Mouse (Mus musculus) lung, embryonic 15.5 days (tissue): Measurements from ENCODE around the gene Rap2c. TPM values are rescaled to one million over a fixed set of nuclear protein-coding genes. Genes with fewer than 3 reads are reported as not detected.

ENCODE experiments used
- ATAC-seq: fragments of 200-750 bp; cut with Nextera tagmentation; 2 replicates; pipeline ENCODE4 v1.8.0; 2017; ENCODE audit warnings: moderate number of reproducible peaks, borderline replicate concordance; ENCODE audit not compliant: low FRiP score, low TSS enrichment; ENCODE audit errors: extremely low read depth
- H3K27ac ChIP-seq: fragments of 300-500 bp; sonication (generic); 2 replicates; pipeline ENCODE4 v1.5.1; 2015; ENCODE audit warnings: moderate library complexity, mild to moderate bottlenecking, inconsistent platforms
- H3K27me3 ChIP-seq: fragments of 300-500 bp; sonication (generic); 2 replicates; pipeline ENCODE4 v1.6.1; 2015; ENCODE audit warnings: inconsistent platforms
- H3K36me3 ChIP-seq: fragments of 300-500 bp; sonication (generic); 2 replicates; pipeline ENCODE4 v1.6.1; 2015; ENCODE audit warnings: inconsistent platforms
- H3K4me1 ChIP-seq: fragments of 300-500 bp; sonication (generic); 2 replicates; pipeline ENCODE4 v1.6.1; 2015; ENCODE audit warnings: inconsistent platforms
- H3K4me2 ChIP-seq: fragments of 300-500 bp; sonication (generic); 2 replicates; pipeline ENCODE4 v1.6.1; 2015; ENCODE audit warnings: inconsistent platforms, mild to moderate bottlenecking, moderate library complexity
- H3K4me3 ChIP-seq: fragments of 300-500 bp; sonication (generic); 2 replicates; pipeline ENCODE4 v1.5.1; 2015; ENCODE audit warnings: mild to moderate bottlenecking, inconsistent platforms
- H3K9ac ChIP-seq: fragments of 300-500 bp; sonication (generic); 2 replicates; pipeline ENCODE4 v1.6.1; 2015; ENCODE audit warnings: inconsistent platforms
- H3K9me3 ChIP-seq: fragments of 300-500 bp; sonication (generic); 2 replicates; pipeline ENCODE4 v1.6.1; 2016; ENCODE audit warnings: inconsistent platforms
- WGBS: fragments of 180-500 bp; shearing (Covaris S2); methylation state at CpG from one replicate; pipeline ENCODE4 v1.1.7; 2015; 5-methylcytosine and 5-hydroxymethylcytosine counted together
- polyA plus RNA-seq: library from polyadenylated mRNA; unstranded; fragments of >200 nt; fragmentation: Nextera tagmentation; extraction: Ambion mirVana; gene quantifications from 2 replicates; pipeline ENCODE4 v1.2.1, GENCODE M21; 2015

Rap2c gene
- 21.0 and 21.4 TPM in 2 replicates for polyA plus RNA-seq

- no peaks in the 10 kb centered on the region for H3K4me1 ChIP-seq
- 21% methylated on average over 12 of the region's 92 CpGs for WGBS
- ATAC-seq: peak; percentile 93
These were observed at the start of gene Rap2c for GRCm38 (mm10) chrX:51017851-51018785. TSS of gene Rap2c (minus strand) at chrX:51018018.

GRCm38 (mm10) chrX:51066539-51067286 is 48.9 kb upstream of the Rap2c start:
- H3K4me1 ChIP-seq: no peaks in the 10 kb centered on the region
- H3K4me2 ChIP-seq: no peak overlapping the region
- no peak overlapping the region for H3K4me3 ChIP-seq
- WGBS: 64% methylated on average over 11 of the region's 11 CpGs
- H3K9ac ChIP-seq: no peak overlapping the region
- no peaks in the 10 kb centered on the region for H3K9me3 ChIP-seq
- no peaks in the 10 kb centered on the region for H3K36me3 ChIP-seq
- no peak overlapping the region for H3K27ac ChIP-seq
- no peaks in the 10 kb centered on the region for H3K27me3 ChIP-seq
- ATAC-seq: peak; percentile 77

More at GRCm38 (mm10) chrX:51017851-51018785, at the start of gene Rap2c:
- peak within 1 kb of the TSS; percentile 61 for H3K9ac ChIP-seq
- H3K4me2 ChIP-seq: peak within 1 kb of the TSS; percentile 60
- H3K27me3 ChIP-seq: no peaks in the 10 kb centered on the region
- peak within 1 kb of the TSS; percentile 96 for H3K27ac ChIP-seq
- no peaks in the 10 kb centered on the region for H3K9me3 ChIP-seq
- H3K4me3 ChIP-seq: peak within 1 kb of the TSS; percentile 58
- no peaks in the 10 kb centered on the region; the same call in 1 of the 2 replicates for H3K36me3 ChIP-seq

- no peak for ATAC-seq
- Histone ChIP-seq H3K4me1 (no peaks in the 10 kb centered on the region), H3K4me2 (no peak overlapping the region), H3K36me3 (no peaks in the 10 kb centered on the region), H3K27ac (no peak overlapping the region), H3K4me3 (no peak overlapping the region), H3K27me3 (no peaks in the 10 kb centered on the region), H3K9me3 (no peaks in the 10 kb centered on the region), H3K9ac (no peak overlapping the region)
- WGBS: 22% methylated on average over 6 of the region's 6 CpGs
These were observed 48.0 kb upstream of the Rap2c start for GRCm38 (mm10) chrX:51065773-51066172.

GRCm38 (mm10) chrX:51065158-51065664 is 47.4 kb upstream of the Rap2c start:
- Histone ChIP-seq H3K27me3 (no peaks in the 10 kb centered on the region), H3K36me3 (no peaks in the 10 kb centered on the region), H3K9me3 (no peaks in the 10 kb centered on the region), H3K27ac (no peak overlapping the region), H3K9ac (no peak overlapping the region), H3K4me1 (no peaks in the 10 kb centered on the region), H3K4me2 (no peak overlapping the region), H3K4me3 (no peak overlapping the region)
- 51% methylated on average over 6 of the region's 6 CpGs for WGBS
- ATAC-seq: no peak

GRCm38 (mm10) chrX:51060220-51060619 is 42.4 kb upstream of the Rap2c start:
- Histone ChIP-seq H3K27me3 (no peaks in the 10 kb centered on the region), H3K4me3 (no peak overlapping the region), H3K36me3 (no peaks in the 10 kb centered on the region), H3K4me1 (no peaks in the 10 kb centered on the region), H3K9ac (no peak overlapping the region), H3K9me3 (no peaks in the 10 kb centered on the region), H3K4me2 (no peak overlapping the region), H3K27ac (no peak overlapping the region)
- ATAC-seq: no peak
- WGBS: 61% methylated on average over 4 of the region's 4 CpGs

DNA sequence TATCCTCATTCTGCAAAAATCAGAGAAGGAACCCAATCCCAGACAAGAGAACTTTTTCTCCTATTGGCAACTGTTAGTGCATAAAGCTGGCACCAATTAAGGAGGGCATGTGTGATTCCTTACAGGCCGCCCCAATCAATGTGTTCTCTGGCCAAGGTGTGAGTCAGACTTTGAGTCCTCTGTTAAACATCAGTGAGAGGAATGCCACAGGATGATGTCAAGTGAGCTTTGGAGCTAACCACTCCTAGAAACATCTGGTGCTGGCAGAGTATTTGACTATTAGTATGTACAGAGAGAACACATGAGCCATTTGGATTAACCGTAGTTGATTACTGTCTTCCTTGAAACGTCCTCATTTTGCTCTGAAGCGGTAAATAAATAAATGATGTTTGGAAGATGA is 40.9 kb upstream of the Rap2c start:
- WGBS: 75% methylated on average over 4 of the region's 4 CpGs
- Histone ChIP-seq H3K9ac (no peak overlapping the region), H3K4me3 (no peak overlapping the region), H3K4me1 (no peaks in the 10 kb centered on the region), H3K9me3 (no peaks in the 10 kb centered on the region), H3K27ac (no peak overlapping the region), H3K4me2 (no peak overlapping the region), H3K27me3 (no peaks in the 10 kb centered on the region), H3K36me3 (no peaks in the 10 kb centered on the region)
- ATAC-seq: no peak

- H3K36me3 ChIP-seq: no peaks in the 10 kb centered on the region
- H3K9ac ChIP-seq: no peak overlapping the region
- no peak for ATAC-seq
- H3K9me3 ChIP-seq: no peaks in the 10 kb centered on the region
- no peaks in the 10 kb centered on the region for H3K4me1 ChIP-seq
- 82% methylated on average over 5 of the region's 5 CpGs for WGBS
- no peak overlapping the region for H3K4me2 ChIP-seq
- H3K27me3 ChIP-seq: no peaks in the 10 kb centered on the region
- H3K27ac ChIP-seq: no peak overlapping the region
- H3K4me3 ChIP-seq: no peak overlapping the region
These were observed 40.5 kb upstream of the Rap2c start for GRCm38 (mm10) chrX:51058317-51058716.

GRCm38 (mm10) chrX:51051680-51052461 is 34.1 kb upstream of the Rap2c start:
- Histone ChIP-seq H3K4me2 (no peak overlapping the region), H3K27me3 (no peaks in the 10 kb centered on the region), H3K9ac (no peak overlapping the region), H3K4me3 (no peak overlapping the region), H3K9me3 (no peaks in the 10 kb centered on the region), H3K27ac (no peak overlapping the region), H3K36me3 (no peaks in the 10 kb centered on the region), H3K4me1 (no peaks in the 10 kb centered on the region)
- ATAC-seq: no peak
- WGBS: 46% methylated on average over 3 of the region's 3 CpGs

GRCm38 (mm10) chrX:51035678-51036209 is 17.9 kb upstream of the Rap2c start:
- Histone ChIP-seq H3K36me3 (no peaks in the 10 kb centered on the region), H3K9me3 (no peaks in the 10 kb centered on the region), H3K9ac (no peak overlapping the region), H3K4me2 (no peak overlapping the region), H3K27me3 (no peaks in the 10 kb centered on the region), H3K4me1 (no peaks in the 10 kb centered on the region), H3K27ac (no peak overlapping the region), H3K4me3 (no peak overlapping the region)
- ATAC-seq: no peak
- 17% methylated on average over 7 of the region's 7 CpGs for WGBS

DNA sequence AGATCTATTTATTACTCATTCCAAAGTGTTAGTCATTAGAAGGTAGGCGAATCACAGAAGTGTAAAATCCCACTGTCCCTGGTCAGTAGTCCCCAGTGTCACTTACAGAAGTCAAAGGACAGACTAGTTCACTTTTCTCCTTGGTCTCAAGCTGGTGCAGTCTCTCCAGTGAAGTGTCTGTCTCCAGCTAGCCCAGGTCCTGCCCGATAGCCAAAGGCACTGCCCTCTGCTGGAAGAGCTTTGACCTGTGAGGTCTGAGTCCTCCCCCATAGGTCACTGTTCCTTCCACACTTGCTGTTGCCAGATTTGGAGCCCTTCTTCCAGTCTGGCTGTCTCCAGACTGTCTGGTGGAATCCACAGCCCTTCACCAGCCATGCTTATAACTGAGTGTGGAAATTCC is 2.1 kb upstream of the Rap2c start:
- Histone ChIP-seq H3K27ac (no peak overlapping the region), H3K36me3 (no peaks in the 10 kb centered on the region), H3K4me3 (no peak overlapping the region), H3K4me1 (no peaks in the 10 kb centered on the region), H3K9me3 (no peaks in the 10 kb centered on the region), H3K4me2 (peak overlapping the region; percentile 52; the same call in 1 of the 2 replicates), H3K27me3 (no peaks in the 10 kb centered on the region), H3K9ac (no peak overlapping the region)
- ATAC-seq: no peak
- WGBS: 46% methylated on average over 2 of the region's 2 CpGs

DNA sequence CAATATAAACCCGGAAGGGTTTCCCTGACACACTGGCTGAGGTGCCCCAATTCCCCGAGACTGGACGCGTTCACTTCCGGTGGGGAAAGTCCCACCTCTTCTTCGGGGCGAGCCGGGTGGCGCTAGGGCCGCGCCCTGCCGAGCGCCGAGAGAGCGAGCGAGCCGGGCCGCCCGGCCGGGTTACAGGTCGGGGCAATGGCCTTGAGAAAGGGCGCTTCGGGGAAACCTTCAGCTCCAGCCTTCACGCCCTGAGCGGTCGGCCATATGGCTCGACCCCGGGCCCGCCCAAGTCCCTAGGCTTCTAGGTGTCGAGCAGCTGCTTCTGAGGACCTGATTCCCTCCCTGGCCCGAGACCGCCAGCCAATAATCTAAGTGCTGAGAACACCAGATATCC is 965 bp upstream of the Rap2c start:
- WGBS: 21% methylated on average over 31 of the region's 32 CpGs
- peak overlapping the region; percentile 52 for H3K4me2 ChIP-seq
- H3K4me1 ChIP-seq: no peaks in the 10 kb centered on the region
- no peaks in the 10 kb centered on the region for H3K27me3 ChIP-seq
- ATAC-seq: peak; percentile 86
- H3K4me3 ChIP-seq: peak overlapping the region; percentile 58
- no peaks in the 10 kb centered on the region for H3K9me3 ChIP-seq
- peak overlapping the region; percentile 52 for H3K9ac ChIP-seq
- H3K36me3 ChIP-seq: no peaks in the 10 kb centered on the region; the same call in 1 of the 2 replicates
- peak overlapping the region; percentile 96 for H3K27ac ChIP-seq
